Mouse (Mus musculus) lung, postnatal 10 days (tissue): ENCODE results near the gene Tnfsf4.

Source experiments
- DNase-seq: peaks from one replicate; pipeline ENCODE4 v3.0.0; 2021

The Tnfsf4 gene

GRCm38 (mm10) chr1:161463388-161464085, 68.3 kb downstream of the Tnfsf4 start:
- peak; percentile 67 for DNase-seq
